Mouse (Mus musculus) embryo, embryonic 10.5 days (tissue): Measurements from ENCODE around the gene Padi1.

Source experiments
- DNase-seq: peaks from one replicate; pipeline ENCODE4 v3.0.0-alpha.2; 2015; ENCODE audit warnings: low spot score

The Padi1 gene

GRCm38 (mm10) chr4:140862036-140862650, 16.6 kb upstream of the Padi1 start:
- DNase-seq: no peak

DNA sequence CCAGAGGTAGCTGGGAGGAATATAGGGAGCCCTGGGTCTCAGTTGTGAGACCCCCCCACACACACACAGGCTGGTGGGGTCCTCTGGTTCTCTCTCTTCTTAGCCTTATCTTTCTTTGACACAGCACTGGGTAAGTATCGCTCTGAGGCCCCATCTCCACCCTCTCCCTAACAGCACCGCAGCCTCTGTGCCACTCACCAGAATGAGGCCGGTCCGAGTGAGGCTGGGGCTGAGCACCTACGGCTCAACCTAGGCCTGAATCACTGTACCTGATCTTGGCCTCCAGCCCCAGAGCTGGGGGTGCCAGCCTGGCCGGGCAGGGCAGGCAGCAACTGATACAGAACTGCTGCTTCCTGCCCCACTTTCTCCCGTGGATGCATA, 15.2 kb upstream of the Padi1 start:
- no peak for DNase-seq

- no peak for DNase-seq
Observed at GRCm38 (mm10) chr4:140860125-140860766, 14.7 kb upstream of the Padi1 start.

GRCm38 (mm10) chr4:140859291-140859690, 13.7 kb upstream of the Padi1 start:
- no peak for DNase-seq

DNA sequence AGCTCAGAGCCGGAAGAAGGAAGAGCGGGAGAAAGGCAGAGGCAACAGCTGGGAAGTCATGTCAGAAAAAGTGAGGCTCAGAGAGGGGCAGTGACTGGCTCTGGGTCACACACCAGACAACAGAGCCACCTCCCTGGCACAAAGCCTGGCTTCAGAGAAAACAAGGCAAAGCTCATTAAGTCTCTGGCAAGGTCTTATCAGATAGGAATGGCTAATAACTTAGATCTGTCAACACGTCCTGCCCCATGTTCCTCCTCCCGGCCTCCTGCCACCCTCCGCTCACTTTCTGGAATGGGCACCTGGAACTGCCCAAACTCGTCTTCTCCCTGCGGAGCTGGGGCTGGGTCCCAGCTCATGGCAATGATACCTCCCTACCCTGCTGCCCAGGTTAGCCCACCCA, 12.2 kb upstream of the Padi1 start:
- DNase-seq: no peak

GRCm38 (mm10) chr4:140857041-140857440, 11.5 kb upstream of the Padi1 start:
- DNase-seq: no peak

DNA sequence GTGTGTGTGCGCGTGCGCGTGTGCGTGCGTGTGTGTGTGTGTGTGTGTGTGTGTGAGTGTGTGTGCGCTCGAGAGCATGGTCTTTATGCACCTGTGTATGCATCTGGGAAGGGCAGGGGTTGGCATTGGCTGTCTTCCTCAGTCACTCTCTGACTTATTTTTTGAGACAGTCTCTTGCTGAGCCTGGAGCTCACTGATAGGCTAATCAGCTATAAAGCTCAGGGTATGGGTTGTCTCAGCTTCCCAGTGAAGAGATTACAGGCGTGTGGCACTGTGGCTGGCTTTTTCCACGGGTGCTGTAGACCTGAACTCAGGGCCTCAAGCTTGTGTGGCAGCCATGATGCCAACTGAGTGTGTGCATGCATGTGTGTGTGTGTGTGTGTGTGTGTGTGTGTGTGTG, 9.6 kb upstream of the Padi1 start:
- DNase-seq: no peak

DNA sequence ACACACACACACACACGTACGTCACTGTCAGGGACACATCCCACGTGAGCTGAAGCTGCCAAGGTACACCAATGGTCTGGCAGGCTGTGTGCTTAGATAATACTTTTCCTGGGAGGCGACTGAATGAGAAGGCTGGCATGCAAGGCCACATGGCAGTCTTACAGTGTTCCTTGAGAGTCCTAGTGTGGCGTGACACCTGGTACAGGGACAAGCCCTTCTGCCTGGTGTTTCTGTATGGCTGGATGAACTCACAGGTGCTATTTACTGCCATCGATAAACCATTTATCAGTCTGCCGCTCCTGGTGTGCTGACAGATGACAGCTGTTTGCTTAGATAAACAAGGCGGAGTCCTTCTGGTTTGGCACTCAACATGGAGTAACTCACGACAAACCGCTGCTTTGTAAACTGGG, 8.9 kb upstream of the Padi1 start:
- no peak for DNase-seq

GRCm38 (mm10) chr4:140853626-140854025, 8.0 kb upstream of the Padi1 start:
- no peak for DNase-seq

DNA sequence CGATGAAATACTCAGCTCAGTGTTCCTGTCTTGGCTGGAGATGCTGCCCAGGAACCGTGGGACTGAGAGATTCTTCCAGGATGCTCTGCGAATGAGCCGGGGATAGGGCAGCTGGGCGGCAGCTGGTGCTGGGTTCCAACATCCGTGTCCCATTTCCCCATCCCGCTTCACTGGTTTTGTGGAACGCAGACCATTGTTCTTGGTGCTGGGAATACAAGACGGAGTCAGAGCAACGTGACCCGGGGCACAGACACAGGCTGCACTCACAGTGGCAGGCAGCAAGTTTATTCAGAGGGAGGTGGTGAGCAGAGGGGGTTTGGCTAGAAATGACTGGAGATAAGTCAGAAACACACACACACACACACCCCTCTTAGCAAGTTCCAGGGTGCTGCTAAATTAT, 3.7 kb upstream of the Padi1 start:
- peak; percentile 24 for DNase-seq

DNA sequence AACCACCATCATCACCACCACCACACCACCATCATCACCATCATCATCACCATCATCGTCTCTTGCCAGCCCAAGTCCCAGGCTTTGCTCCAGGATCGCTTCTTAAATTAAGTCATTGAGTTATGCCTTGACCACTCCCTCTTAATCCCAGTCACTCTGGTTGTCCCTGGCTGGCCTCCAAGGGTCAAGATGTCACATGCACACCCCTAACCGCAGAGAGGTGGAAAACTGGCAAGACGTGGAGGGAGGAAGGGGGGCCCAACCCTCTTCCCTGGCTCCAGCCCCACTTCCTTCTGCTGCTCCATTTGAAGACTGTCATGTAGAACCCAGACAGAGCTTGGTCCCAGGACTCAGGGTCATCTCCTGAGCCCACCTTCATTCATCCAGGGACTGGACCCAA, 587 bp downstream of the Padi1 start:
- DNase-seq: no peak

- no peak for DNase-seq
Observed at GRCm38 (mm10) chr4:140843670-140844280, 1.8 kb downstream of the Padi1 start.

DNA sequence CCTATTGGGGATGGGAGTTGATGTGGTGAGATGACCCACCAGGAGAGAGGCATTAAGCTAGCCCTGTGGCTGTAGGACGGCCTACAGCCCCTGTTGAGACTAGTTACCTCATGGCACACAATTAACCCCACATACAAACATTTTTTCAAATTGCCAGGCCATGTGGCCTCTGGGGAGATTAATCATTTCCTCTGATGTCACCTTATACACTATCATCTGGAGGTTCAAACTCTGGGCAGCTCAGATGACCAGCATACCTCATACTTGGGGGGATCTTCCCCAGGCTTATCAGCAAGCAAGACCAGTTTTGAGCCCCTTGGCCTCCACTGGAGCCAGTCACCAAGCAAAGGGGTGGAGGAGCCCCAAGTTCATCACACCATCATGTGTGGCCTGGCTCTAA, 2.7 kb downstream of the Padi1 start:
- DNase-seq: no peak

GRCm38 (mm10) chr4:140837879-140838278, 7.7 kb downstream of the Padi1 start:
- DNase-seq: peak; percentile 40

DNA sequence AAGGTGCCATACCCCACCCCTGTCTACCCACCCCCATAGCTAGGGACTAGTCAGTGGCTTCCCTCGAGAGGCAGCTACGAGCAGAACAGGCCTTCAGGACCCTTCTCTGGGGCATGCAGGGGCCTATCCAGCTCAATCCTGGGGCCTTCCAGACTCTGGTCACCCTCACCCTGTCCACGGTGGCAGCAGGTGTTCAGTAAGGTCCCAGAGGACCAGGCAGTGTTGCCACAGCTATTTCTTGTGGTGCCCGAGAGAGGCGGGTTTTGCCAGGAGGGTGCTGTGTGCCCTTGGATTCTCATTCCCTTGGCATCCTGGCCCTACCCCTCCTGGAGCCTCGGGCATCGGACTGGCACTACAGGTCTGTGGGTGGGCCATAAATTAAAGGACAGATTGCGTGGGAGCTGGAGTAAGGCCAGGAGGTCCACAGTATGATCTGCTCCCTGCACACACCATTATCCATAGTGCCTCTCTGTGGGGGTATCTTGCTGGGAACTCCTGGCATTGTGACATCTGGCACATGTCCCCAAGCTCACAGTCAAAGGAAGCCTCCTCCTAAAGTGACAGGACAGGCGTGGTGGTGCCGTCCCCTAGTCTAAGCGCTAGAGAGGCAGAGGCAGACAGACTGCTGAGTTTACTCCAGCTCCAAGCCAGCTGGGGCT, 9.2 kb downstream of the Padi1 start:
- DNase-seq: no peak

GRCm38 (mm10) chr4:140835682-140836081, 9.9 kb downstream of the Padi1 start:
- DNase-seq: peak; percentile 84

DNA sequence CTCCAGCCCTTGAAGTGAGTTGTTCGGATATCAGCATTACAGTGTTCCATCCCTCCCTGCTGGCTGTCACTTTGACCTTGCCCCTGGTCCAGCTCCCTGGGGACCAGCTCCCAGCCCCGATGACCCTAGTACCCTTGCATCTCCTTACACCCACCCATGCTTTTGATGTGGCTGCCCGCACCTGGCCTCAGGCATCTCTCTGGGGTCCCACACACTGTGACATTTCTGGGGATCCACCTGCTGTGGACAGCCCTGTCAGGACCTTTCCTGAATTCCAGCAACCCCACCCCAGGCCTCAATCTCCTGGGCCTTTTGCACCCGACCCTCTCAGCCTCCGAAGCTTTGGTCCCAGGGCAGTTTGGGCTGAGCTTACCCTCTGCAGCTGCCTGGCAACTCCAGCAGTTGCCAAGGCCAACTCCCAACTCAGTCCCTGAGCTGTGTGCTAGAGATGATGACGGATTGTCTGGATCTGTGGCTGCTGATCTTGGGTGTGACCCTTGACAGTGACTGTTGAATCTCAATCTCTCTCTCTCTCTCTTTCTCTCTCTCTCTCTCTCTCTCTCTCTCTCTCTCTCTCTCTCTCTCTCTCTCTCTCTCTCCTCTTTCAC, 11.1 kb downstream of the Padi1 start:
- DNase-seq: no peak

GRCm38 (mm10) chr4:140832821-140833220, 12.8 kb downstream of the Padi1 start:
- no peak for DNase-seq

DNA sequence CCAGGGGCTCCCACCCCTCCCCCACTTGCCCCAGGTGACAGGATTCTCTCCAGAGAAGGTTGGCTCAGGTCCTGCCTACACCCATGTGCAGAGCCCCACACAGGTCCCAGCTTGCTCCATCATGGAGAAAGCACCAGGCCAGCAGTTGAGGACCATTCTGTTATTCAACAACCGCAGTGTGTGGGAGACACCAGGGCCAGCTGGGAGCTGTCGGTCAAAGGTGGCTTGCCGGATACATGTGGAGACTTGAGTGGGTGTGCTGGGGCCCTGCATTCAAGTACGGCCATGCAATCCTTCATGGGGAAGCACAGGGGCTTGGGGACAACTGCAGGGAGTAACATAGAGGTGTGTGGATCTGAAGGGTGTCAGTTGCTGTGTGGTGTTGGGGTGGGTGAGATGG, 13.8 kb downstream of the Padi1 start:
- DNase-seq: no peak

- DNase-seq: no peak
Observed at GRCm38 (mm10) chr4:140827237-140827636, 18.3 kb downstream of the Padi1 start.

GRCm38 (mm10) chr4:140825942-140826341, 19.6 kb downstream of the Padi1 start:
- no peak for DNase-seq

DNA sequence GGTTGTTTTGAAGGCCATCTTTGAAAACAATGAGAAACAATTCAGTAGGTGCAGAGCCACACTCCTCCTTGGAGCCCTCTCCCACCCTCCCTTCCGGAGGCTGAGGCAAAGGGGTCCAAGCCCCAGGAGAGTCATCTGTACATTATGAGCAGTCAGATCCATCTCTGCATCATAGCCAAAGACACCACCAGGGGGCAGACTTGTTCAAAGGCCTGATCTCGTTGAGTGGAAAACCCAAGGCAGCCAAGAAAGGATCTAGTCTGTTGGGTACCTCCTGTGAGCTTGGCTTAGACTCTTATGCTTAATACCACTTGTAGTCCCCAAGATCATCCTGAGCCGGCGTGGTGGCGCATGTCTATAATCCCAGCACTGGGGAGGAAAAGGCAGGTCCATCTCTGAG, 23.6 kb downstream of the Padi1 start:
- peak; percentile 65 for DNase-seq

DNA sequence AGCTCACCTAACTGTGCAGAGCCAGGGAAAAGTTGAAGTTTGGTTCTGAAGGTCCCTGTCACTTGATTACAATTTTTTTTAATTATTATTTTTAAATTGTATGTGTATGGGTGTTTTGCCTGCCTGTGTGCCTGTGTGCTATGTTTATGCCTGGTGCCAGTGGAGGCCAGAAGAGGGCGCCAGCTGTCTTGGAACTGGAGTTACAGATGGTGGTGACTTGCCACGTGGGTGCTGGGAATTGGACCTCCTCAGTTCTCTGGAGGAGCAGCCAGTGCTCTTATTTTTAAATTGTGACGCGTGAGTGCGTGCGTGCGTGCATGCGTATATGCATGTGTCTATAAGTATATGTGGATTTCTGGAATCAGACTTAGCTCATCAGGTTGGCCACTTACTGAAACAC, 28.2 kb downstream of the Padi1 start:
- no peak for DNase-seq
